Mouse (Mus musculus) forebrain, embryonic 16.5 days (tissue): ENCODE measurements around the gene Gm20479. TPM values are rescaled to one million over a fixed set of nuclear protein-coding genes. Genes with fewer than 3 reads are reported as not detected.

Experiments used
- ATAC-seq: fragments of 200-750 bp; cut with Nextera tagmentation; 2 replicates; pipeline ENCODE4 v1.8.0; 2017; ENCODE audit warnings: mild to moderate bottlenecking, moderate library complexity
- H3K27ac ChIP-seq: fragments of 300-500 bp; sonication (generic); 2 replicates; pipeline ENCODE4 v1.5.1; 2014; ENCODE audit warnings: low read length, control low read depth
- H3K27me3 ChIP-seq: fragments of 300-500 bp; sonication (generic); replicated peaks from 2 replicates; pipeline ENCODE4 v1.6.1; 2014; ENCODE audit warnings: low read length; ENCODE audit not compliant: control insufficient read depth, insufficient read depth
- H3K36me3 ChIP-seq: fragments of 300-500 bp; sonication (generic); 2 replicates; pipeline ENCODE4 v1.6.1; 2014; ENCODE audit not compliant: control insufficient read depth, insufficient read depth
- H3K4me1 ChIP-seq: fragments of 300-500 bp; sonication (generic); replicated peaks from 2 replicates; pipeline ENCODE4 v1.6.1; 2014; ENCODE audit warnings: low read length; ENCODE audit not compliant: control insufficient read depth, insufficient read depth
- H3K4me2 ChIP-seq: fragments of 300-500 bp; sonication (generic); 2 replicates; pipeline ENCODE4 v1.6.1; 2014; ENCODE audit warnings: mild to moderate bottlenecking, low read length, control low read depth
- H3K4me3 ChIP-seq: fragments of 300-500 bp; sonication (generic); replicated peaks from 2 replicates; pipeline ENCODE4 v1.5.1; 2014; ENCODE audit warnings: mild to moderate bottlenecking, low read length, control low read depth
- H3K9ac ChIP-seq: fragments of 300-500 bp; sonication (generic); replicated peaks from 2 replicates; pipeline ENCODE4 v1.6.1; 2014; ENCODE audit warnings: low read depth, low read length, control low read depth
- H3K9me3 ChIP-seq: fragments of 300-500 bp; sonication (generic); 2 replicates; pipeline ENCODE4 v1.6.1; 2016; ENCODE audit warnings: low read length; ENCODE audit not compliant: control insufficient read depth
- WGBS: fragments of 180-500 bp; shearing (Covaris S2); extraction: QIAGEN DNeasy Blood & Tissue Kit; methylation state at CpG from one replicate; pipeline ENCODE4 v1.1.7; 2014; 5-methylcytosine and 5-hydroxymethylcytosine counted together
- polyA plus RNA-seq: library from polyadenylated mRNA; unstranded; fragments of >200 nt; fragmentation: Nextera tagmentation; extraction: Ambion mirVana; gene quantifications from 2 replicates; pipeline ENCODE4 v1.2.1, GENCODE M21; 2015

Gm20479 gene
- polyA plus RNA-seq, 1 experiment from 2014 or later = not detected

GRCm38 (mm10) chr7:27391416-27391815, 34.2 kb upstream of the Gm20479 start:
- no peak overlapping the region for H3K27ac ChIP-seq
- no peak overlapping the region for H3K4me2 ChIP-seq
- no peaks in the 10 kb centered on the region for H3K9me3 ChIP-seq
- 47% methylated on average over 16 of the region's 16 CpGs for WGBS
- H3K9ac ChIP-seq = no peak overlapping the region
- no peak for ATAC-seq
- no peak overlapping the region for H3K4me3 ChIP-seq
- peaks cover 42% of the 10 kb centered on the region for H3K27me3 ChIP-seq
- H3K36me3 ChIP-seq = no peaks in the 10 kb centered on the region
- peaks cover 9% of the 10 kb centered on the region for H3K4me1 ChIP-seq

DNA sequence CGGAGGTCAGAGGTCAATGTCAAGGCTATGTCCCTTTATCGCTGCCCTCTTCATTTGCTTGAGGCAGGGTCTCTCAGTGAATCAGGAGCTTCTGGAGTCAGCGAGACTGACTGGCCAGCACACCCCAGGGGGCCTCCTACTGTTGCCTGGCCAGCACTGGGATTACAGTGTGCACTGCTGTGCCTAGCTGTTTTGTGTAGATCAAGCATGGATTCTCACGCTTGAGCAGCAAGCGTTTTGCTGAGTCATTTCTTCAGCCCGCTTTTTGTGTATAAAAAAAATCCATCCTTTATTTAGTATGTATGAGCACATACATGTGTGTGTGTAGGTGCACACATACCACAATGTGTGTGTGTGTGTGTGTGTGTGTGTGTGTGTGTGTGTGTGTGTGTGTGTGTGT, 32.0 kb upstream of the Gm20479 start:
- ATAC-seq = no peak
- 68% methylated on average over 6 of the region's 6 CpGs for WGBS
- Histone ChIP-seq H3K36me3 (no peaks in the 10 kb centered on the region), H3K9ac (no peak overlapping the region), H3K4me3 (no peak overlapping the region), H3K27me3 (peaks cover 24% of the 10 kb centered on the region), H3K27ac (no peak overlapping the region), H3K4me1 (no peaks in the 10 kb centered on the region), H3K9me3 (no peaks in the 10 kb centered on the region), H3K4me2 (no peak overlapping the region)

DNA sequence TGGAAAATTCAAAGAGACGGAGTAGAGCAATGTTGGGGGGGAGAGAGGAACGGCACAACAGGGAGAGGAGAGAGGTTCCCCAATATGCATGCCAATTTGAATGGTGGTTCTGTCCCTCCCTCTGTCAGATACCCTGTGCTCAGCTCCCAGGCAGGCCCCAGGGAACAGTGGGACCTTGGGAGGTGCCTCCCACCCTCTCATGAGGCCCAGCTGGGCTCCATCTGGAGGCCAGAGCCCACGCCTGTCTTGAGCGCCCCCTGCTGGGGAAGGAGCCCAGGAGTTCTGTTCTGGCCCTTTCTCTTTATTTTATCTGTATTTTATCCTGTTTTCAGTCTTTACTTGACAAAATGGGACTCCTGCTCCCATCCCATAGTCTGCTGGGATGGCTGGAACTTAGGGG, 27.5 kb upstream of the Gm20479 start:
- H3K4me1 ChIP-seq = no peaks in the 10 kb centered on the region
- H3K9ac ChIP-seq = no peak overlapping the region
- no peak for ATAC-seq

GRCm38 (mm10) chr7:27384134-27384533, 26.9 kb upstream of the Gm20479 start:
- H3K36me3 ChIP-seq = no peaks in the 10 kb centered on the region
- H3K4me2 ChIP-seq = no peak overlapping the region
- no peak overlapping the region; the same call in 1 of the 2 replicates for H3K9ac ChIP-seq
- ATAC-seq = 0 out of 2 replicates have a peak, but pooled peaks have one; percentile 36
- no peak overlapping the region for H3K27ac ChIP-seq
- H3K9me3 ChIP-seq = no peaks in the 10 kb centered on the region
- WGBS = 59% methylated on average over 5 of the region's 5 CpGs
- no peaks in the 10 kb centered on the region for H3K4me1 ChIP-seq
- peaks cover 1% of the 10 kb centered on the region; the same call in 1 of the 2 replicates for H3K27me3 ChIP-seq
- H3K4me3 ChIP-seq = no peak overlapping the region

More for the DNA sequence above, 27.5 kb upstream of the Gm20479 start:
- H3K36me3 ChIP-seq = no peaks in the 10 kb centered on the region
- no peaks in the 10 kb centered on the region; the same call in 1 of the 2 replicates for H3K27me3 ChIP-seq
- H3K9me3 ChIP-seq = no peaks in the 10 kb centered on the region
- no peak overlapping the region for H3K4me3 ChIP-seq
- WGBS = 35% methylated on average over 4 of the region's 4 CpGs
- H3K4me2 ChIP-seq = no peak overlapping the region
- no peak overlapping the region for H3K27ac ChIP-seq

DNA sequence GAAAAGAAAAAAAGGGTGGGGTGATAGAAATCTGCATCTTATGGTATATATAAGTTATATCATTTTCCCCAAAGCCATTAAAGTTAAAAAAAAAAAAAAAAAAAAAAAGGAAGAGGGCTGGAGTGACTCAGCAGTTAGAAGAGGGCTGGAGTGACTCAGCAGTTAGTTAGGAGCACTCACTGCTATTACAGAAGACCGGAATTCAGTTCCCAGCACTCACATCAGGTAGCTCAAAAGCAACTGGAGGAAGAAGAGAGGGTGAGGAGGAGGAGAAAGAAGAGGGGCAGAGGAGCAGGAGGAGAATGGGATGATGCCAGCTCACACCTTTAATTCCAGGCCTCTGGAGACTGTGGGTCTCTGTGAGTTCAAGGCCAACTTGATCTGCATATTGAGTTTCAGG, 26.0 kb upstream of the Gm20479 start:
- Histone ChIP-seq H3K4me3 (no peak overlapping the region), H3K9ac (no peak overlapping the region), H3K4me1 (no peaks in the 10 kb centered on the region), H3K4me2 (no peak overlapping the region), H3K36me3 (no peaks in the 10 kb centered on the region), H3K9me3 (no peaks in the 10 kb centered on the region), H3K27ac (no peak overlapping the region), H3K27me3 (peaks cover 5% of the 10 kb centered on the region)
- 94% methylated on average over 1 of the region's 1 CpGs for WGBS
- no peak for ATAC-seq

GRCm38 (mm10) chr7:27381560-27381959, 24.3 kb upstream of the Gm20479 start:
- Histone ChIP-seq H3K27me3 (peaks cover 14% of the 10 kb centered on the region), H3K4me1 (no peaks in the 10 kb centered on the region), H3K36me3 (no peaks in the 10 kb centered on the region), H3K9me3 (0 out of 2 replicates have a peak, but pooled peaks cover under 1% of the 10 kb centered on the region), H3K4me3 (no peak overlapping the region), H3K27ac (no peak overlapping the region), H3K9ac (no peak overlapping the region), H3K4me2 (no peak overlapping the region)
- WGBS = 55% methylated on average over 4 of the region's 4 CpGs
- no peak for ATAC-seq

- WGBS = 42% methylated on average over 1 of the region's 1 CpGs
- ATAC-seq = no peak
These were observed 23.8 kb upstream of the Gm20479 start for GRCm38 (mm10) chr7:27381009-27381408.

GRCm38 (mm10) chr7:27379836-27380235, 22.6 kb upstream of the Gm20479 start:
- peaks cover 29% of the 10 kb centered on the region for H3K27me3 ChIP-seq
- H3K4me2 ChIP-seq = no peak overlapping the region
- H3K4me3 ChIP-seq = no peak overlapping the region
- ATAC-seq = no peak
- H3K9me3 ChIP-seq = 0 out of 2 replicates have a peak, but pooled peaks cover 2% of the 10 kb centered on the region
- no peak overlapping the region for H3K27ac ChIP-seq
- 0 out of 2 replicates have a peak, but pooled peaks cover 3% of the 10 kb centered on the region for H3K4me1 ChIP-seq
- WGBS = 71% methylated on average over 6 of the region's 6 CpGs
- no peaks in the 10 kb centered on the region for H3K36me3 ChIP-seq
- no peak overlapping the region for H3K9ac ChIP-seq

More at GRCm38 (mm10) chr7:27381009-27381408, 23.8 kb upstream of the Gm20479 start:
- Histone ChIP-seq H3K4me2 (no peak overlapping the region), H3K4me3 (no peak overlapping the region), H3K27me3 (peaks cover 19% of the 10 kb centered on the region), H3K4me1 (no peaks in the 10 kb centered on the region), H3K36me3 (no peaks in the 10 kb centered on the region), H3K9ac (no peak overlapping the region), H3K9me3 (0 out of 2 replicates have a peak, but pooled peaks cover 2% of the 10 kb centered on the region), H3K27ac (no peak overlapping the region)

DNA sequence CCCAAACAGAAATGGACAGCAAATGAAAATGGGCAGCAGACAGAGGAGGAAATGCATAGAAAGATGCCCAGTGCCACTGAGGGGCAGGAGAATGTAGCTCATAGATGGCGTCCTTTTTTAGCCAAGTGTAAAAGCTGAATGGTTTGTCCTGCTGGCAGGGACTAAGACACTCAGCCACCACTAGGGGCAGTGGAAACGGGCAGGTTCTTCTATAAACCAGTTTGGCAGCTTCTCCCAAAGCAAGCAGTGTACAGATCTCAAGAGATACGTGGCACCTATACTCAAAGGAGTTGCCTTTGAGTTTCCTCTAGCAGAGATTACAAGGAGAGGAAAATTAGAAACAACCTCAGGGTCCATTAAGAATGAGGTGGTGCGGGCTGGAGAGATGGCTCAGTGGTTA, 21.2 kb upstream of the Gm20479 start:
- H3K9ac ChIP-seq = no peak overlapping the region

More for the DNA sequence above, 21.2 kb upstream of the Gm20479 start:
- Histone ChIP-seq H3K27me3 (peaks cover 42% of the 10 kb centered on the region), H3K27ac (no peak overlapping the region), H3K4me2 (no peak overlapping the region), H3K4me1 (0 out of 2 replicates have a peak, but pooled peaks cover 3% of the 10 kb centered on the region), H3K9me3 (0 out of 2 replicates have a peak, but pooled peaks cover 2% of the 10 kb centered on the region), H3K36me3 (no peaks in the 10 kb centered on the region), H3K4me3 (no peak overlapping the region)
- ATAC-seq = no peak
- WGBS = 21% methylated on average over 4 of the region's 4 CpGs
